Mouse (Mus musculus): Measurements from ENCODE around the gene Pitpnb.

Pitpnb gene

GRCm38 (mm10) chr5:111356811-111357617 is 26.5 kb downstream of the Pitpnb start:
- DNase-seq, result no peak

- no peak for DNase-seq
These were observed 30.0 kb downstream of the Pitpnb start for GRCm38 (mm10) chr5:111360546-111360945.

- no peak for DNase-seq
These were observed 30.5 kb downstream of the Pitpnb start for GRCm38 (mm10) chr5:111361058-111361457.

GRCm38 (mm10) chr5:111361846-111362245 is 31.3 kb downstream of the Pitpnb start:
- no peak for DNase-seq

- DNase-seq, result no peak
These were observed 33.0 kb downstream of the Pitpnb start for GRCm38 (mm10) chr5:111363446-111364062.

- DNase-seq, result peak; percentile 52
These were observed 34.0 kb downstream of the Pitpnb start for GRCm38 (mm10) chr5:111364533-111364932.

DNA sequence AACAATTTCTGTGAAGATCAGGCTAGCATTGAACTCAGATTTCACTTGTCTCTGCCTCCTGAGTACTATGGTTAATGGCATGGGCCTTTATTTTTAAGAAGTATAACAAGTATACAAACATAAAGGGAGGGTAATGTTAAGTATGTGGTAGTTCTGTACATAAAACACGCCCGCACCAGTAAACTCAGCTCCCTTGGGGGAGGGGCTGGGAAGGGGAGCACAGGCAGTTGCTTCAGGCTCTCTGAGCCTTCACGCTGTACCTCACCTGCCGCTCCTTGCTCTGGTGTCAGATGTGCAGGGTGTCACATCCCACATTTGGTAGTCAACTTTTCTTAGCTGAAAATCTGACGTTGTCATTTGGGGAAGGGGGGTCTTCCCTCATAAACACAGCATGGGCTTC is 35.6 kb downstream of the Pitpnb start:
- no peak for DNase-seq

- DNase-seq, result no peak
These were observed 37.5 kb downstream of the Pitpnb start for GRCm38 (mm10) chr5:111367937-111368517.

GRCm38 (mm10) chr5:111368576-111368975 is 38.0 kb downstream of the Pitpnb start:
- no peak for DNase-seq

DNA sequence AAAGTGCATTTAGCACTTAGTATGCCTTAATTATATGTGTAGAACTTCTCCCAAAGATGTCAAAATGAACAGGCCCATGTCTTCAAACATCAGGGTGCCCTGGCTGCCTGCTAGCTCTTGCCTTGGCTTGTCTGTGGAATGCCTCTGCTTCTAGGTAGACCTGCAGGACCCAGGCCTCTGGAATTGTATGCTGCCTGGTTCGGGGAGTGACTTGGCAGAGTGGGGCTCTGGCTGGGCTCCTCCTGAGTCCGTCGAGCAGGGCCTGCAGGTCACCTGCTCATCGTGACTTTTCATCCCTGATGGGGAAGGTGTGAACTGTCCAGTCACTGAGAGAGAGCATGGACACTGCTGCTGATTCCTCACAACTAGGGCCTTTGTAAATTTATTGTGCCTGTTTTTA is 45.1 kb downstream of the Pitpnb start:
- no peak for DNase-seq

DNA sequence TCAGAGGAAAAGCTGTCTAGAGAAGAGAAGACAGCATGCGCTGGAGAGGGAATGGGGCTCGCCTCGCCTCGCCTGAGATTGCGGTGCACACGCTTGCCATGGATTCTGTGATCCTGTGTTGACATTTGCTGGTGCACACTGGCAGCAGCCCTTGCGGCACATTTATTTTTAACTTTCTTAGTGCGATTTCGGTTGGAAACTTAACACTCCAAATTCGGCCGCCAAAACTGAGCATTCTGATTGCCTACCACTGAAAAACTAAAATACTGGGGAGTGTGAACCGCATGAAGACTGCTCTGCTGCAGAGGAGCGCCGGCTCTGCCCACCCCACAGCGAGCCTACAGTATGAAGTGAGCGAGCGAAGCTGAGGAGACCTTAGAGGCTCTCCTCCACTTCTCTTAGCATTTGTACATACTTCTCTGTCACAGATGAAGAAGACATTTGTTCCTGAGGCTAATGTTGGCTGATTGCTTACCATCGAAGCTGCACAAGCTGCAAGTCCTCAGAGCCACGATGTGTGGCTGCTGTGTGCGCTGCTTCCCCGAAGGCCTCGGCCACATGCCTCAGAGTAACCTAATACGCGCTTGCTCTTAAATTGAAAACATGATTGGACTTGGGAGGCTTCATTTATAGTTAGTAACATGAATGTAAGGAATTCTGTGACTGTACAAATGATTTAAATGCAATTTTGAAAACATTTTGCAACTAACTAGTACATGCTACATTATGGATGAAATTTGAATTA is 45.9 kb downstream of the Pitpnb start:
- no peak for DNase-seq

- DNase-seq, result no peak
These were observed 47.8 kb downstream of the Pitpnb start for GRCm38 (mm10) chr5:111378126-111378993.

DNA sequence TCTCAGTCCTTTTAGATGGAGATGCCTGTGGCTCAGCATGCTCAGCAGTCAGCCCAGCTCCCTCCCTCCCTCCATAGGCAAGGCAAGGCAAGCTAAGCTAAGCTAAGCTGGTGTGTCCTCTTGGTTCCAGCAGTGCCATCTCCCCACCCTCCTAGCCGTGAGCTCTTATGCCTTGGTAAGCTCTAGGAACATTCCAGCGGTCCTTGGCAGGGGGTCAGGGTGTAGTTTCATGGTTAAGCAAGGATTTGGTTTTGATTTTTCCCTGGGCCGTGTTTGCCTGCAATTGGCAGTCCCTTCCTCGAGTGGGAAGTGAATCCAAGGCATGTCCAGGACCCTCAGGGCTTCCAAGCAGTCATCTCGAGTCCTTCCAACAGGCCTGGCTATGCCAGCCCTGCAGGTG is 52.8 kb downstream of the Pitpnb start:
- no peak for DNase-seq

GRCm38 (mm10) chr5:111390911-111391310 is 60.3 kb downstream of the Pitpnb start:
- DNase-seq, result no peak

GRCm38 (mm10) chr5:111391485-111391884 is 60.9 kb downstream of the Pitpnb start:
- DNase-seq, result no peak

- DNase-seq, result peak; percentile 49
These were observed 63.0 kb downstream of the Pitpnb start for GRCm38 (mm10) chr5:111393346-111394197.

DNA sequence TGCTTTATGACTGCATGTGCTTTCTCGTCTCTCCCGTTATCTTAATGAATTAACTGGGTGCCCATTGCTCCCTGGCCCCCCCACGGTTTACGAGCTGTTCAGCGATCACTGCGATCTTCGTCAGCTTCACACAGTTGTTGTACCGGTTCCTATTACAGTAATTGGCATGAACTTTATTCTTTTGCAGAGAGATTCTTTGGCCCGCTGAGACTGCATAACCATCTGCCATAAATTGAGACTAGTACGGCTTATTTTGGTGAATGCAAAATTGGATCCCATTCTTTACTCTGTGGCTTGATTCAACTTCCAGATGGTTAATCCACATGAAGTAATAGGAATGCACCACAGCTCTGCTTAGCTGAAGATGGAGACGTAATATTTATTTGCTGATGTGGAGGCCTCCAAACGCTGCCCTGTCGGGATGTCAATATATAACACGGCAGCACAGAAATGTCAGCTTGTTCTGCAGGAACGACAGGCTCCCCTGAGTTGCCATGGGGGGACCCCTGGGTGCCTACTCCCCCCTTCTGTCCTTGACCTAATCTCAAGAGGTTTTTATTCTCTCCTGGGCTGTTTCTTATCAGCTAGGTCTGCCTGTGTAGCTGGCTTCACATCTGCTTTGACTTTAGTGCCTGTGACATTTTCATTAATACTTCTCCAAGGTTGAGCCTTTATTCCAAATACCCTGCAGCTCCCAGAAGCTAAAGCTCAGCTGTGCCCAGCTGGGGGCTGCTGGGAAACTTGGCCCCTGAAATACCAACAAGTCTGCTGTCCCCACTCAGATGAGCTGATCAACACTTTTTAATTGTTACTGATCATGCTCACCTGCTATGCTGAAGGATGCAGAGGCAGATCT is 63.9 kb downstream of the Pitpnb start:
- peak; percentile 43 for DNase-seq

DNA sequence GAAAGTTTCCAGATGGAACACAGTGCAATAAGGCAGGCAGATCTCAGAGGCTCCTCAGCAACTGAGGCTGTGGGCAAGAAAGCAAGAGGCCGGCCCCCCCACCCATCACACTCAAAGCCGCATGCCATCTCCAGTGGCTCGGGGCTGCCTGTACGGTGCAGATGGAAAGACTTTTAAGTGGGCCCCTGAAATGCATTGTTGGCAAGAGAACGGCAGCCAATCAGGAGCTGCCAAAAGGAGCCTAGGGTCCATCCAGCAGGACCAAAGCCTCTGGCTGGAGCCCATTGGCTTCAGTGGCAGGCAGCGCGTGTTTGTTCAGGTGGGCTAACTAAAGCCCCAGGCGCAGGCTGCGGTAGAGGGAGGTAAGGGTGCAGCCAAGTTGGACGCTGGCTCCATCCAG is 65.2 kb downstream of the Pitpnb start:
- DNase-seq, result no peak

DNA sequence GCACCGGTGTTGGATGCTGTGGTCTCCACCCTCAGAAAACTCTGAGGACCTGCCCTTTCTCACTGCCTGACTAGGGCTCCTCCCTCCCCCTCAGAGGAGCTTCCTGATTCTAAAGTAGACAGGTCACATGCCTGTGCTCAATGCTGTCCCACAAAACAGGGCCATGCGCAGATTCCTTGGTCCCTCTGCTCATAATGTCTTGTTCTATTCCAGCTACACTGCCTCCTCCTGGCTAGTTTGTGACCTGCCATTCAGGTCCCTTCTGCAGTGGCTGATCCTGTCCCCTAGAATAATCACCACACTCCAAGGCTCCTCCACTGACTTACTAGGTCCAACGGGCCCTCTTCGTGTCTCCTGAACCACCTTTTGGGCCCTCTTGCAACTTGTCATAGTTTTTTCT is 65.6 kb downstream of the Pitpnb start:
- DNase-seq, result no peak

GRCm38 (mm10) chr5:111398471-111398870 is 67.9 kb downstream of the Pitpnb start:
- DNase-seq, result no peak

Data from cerebellum, adult 9-10 months (tissue).